Mouse (Mus musculus) c-Kit-positive CD71-negative TER-119-negative erythroid progenitor cells, embryonic 14.5 days (primary cell): ENCODE data around the gene Kif26b.

Experiments used
- DNase-seq: peaks from one replicate; pipeline ENCODE4 v3.0.0-alpha.2; 2013; ENCODE audit warnings: low read depth

Gene Kif26b

GRCm38 (mm10) chr1:178722793-178723192 is 193.9 kb downstream of the Kif26b start:
- no peak for DNase-seq

GRCm38 (mm10) chr1:178725536-178725935 is 196.6 kb downstream of the Kif26b start:
- DNase-seq = no peak

- no peak for DNase-seq
Measured at GRCm38 (mm10) chr1:178728256-178728655, 199.3 kb downstream of the Kif26b start.

- no peak for DNase-seq
Measured at GRCm38 (mm10) chr1:178730271-178730670, 201.3 kb downstream of the Kif26b start.

GRCm38 (mm10) chr1:178733035-178733434 is 204.1 kb downstream of the Kif26b start:
- DNase-seq = no peak

GRCm38 (mm10) chr1:178734576-178734975 is 205.7 kb downstream of the Kif26b start:
- no peak for DNase-seq

GRCm38 (mm10) chr1:178736931-178737330 is 208.0 kb downstream of the Kif26b start:
- no peak for DNase-seq

GRCm38 (mm10) chr1:178743820-178744219 is 214.9 kb downstream of the Kif26b start:
- DNase-seq = no peak

- DNase-seq = no peak
Measured at GRCm38 (mm10) chr1:178744526-178744925, 215.6 kb downstream of the Kif26b start.

GRCm38 (mm10) chr1:178744961-178745360 is 216.0 kb downstream of the Kif26b start:
- DNase-seq = no peak

GRCm38 (mm10) chr1:178745471-178745870 is 216.5 kb downstream of the Kif26b start:
- no peak for DNase-seq

GRCm38 (mm10) chr1:178747279-178748221 is 218.6 kb downstream of the Kif26b start:
- no peak for DNase-seq

GRCm38 (mm10) chr1:178748222-178748600 is 219.3 kb downstream of the Kif26b start:
- DNase-seq = no peak

GRCm38 (mm10) chr1:178748617-178749016 is 219.7 kb downstream of the Kif26b start:
- no peak for DNase-seq

GRCm38 (mm10) chr1:178749786-178750185 is 220.9 kb downstream of the Kif26b start:
- DNase-seq = no peak

GRCm38 (mm10) chr1:178758441-178758840 is 229.5 kb downstream of the Kif26b start:
- no peak for DNase-seq

GRCm38 (mm10) chr1:178762125-178762741 is 233.3 kb downstream of the Kif26b start:
- DNase-seq = no peak

- DNase-seq = no peak
Measured at GRCm38 (mm10) chr1:178764914-178765313, 236.0 kb downstream of the Kif26b start.

GRCm38 (mm10) chr1:178765650-178766049 is 236.7 kb downstream of the Kif26b start:
- no peak for DNase-seq

GRCm38 (mm10) chr1:178768976-178769375 is 240.1 kb downstream of the Kif26b start:
- DNase-seq = no peak

GRCm38 (mm10) chr1:178769988-178770387 is 241.1 kb downstream of the Kif26b start:
- no peak for DNase-seq

- DNase-seq = no peak
Measured at GRCm38 (mm10) chr1:178770626-178771362, 241.9 kb downstream of the Kif26b start.

GRCm38 (mm10) chr1:178779742-178780141 is 250.8 kb downstream of the Kif26b start:
- DNase-seq = no peak
